In genomic region chr8:84637946-84638554, GRCm38 (mm10) we compare ENCODE assay signal across 7 mouse cellular contexts. TPM values are rescaled to one million over a fixed set of nuclear protein-coding genes. Genes with fewer than 3 reads are reported as not detected.
DNase-seq lines count a peak whose midpoint lies in the region; ATAC-seq and TF ChIP-seq lines count a peak whose summit lies in the region.

No protein-coding gene starts in this region.

- peaks cover 32% of the 10 kb centered on the region for H3K4me1 ChIP-seq in lung, embryonic 15.5 days
- H3K4me1 ChIP-seq in embryonic fibroblast, embryonic 13.5 days (ENCODE audit: control insufficient read depth, insufficient read depth, low read length): peaks cover 20% of the 10 kb centered on the region
- H3K4me1 ChIP-seq in limb, embryonic 11.5 days (ENCODE audit: control insufficient read depth, insufficient read depth, low read length): peaks cover 29% of the 10 kb centered on the region
- H3K4me1 ChIP-seq in stomach, embryonic 16.5 days (ENCODE audit: control insufficient read depth, insufficient read depth, low read length): peaks cover 12% of the 10 kb centered on the region

- no peaks in the 10 kb centered on the region for H3K9me3 ChIP-seq in lung, embryonic 15.5 days
- no peaks in the 10 kb centered on the region for H3K9me3 ChIP-seq in limb, embryonic 11.5 days (ENCODE audit: control insufficient read depth, low read length)
- no peaks in the 10 kb centered on the region for H3K9me3 ChIP-seq in stomach, embryonic 16.5 days (replicated peaks; ENCODE audit: control insufficient read depth, low read length)

- WGBS in lung, embryonic 15.5 days: 32% methylated on average over 8 of the region's 8 CpGs
- 19% methylated on average over 8 of the region's 8 CpGs for WGBS in limb, embryonic 11.5 days
- 38% methylated on average over 8 of the region's 8 CpGs for WGBS in stomach, embryonic 16.5 days

- no peak for ATAC-seq in lung, embryonic 15.5 days (ENCODE audit: borderline replicate concordance, extremely low read depth, low FRiP score, low TSS enrichment)
- no peak for ATAC-seq in limb, embryonic 11.5 days (ENCODE audit: insufficient number of reproducible peaks, low FRiP score, low TSS enrichment, low read depth)
- no peak for ATAC-seq in stomach, embryonic 16.5 days (ENCODE audit: insufficient read depth, low FRiP score)

- no peak for TF ChIP-seq POLR2A in embryonic fibroblast, embryonic 13.5 days (IDR thresholded peaks at IDR 0.05; ENCODE audit: low read depth, low read length)

- no peak for TF ChIP-seq CTCF in embryonic fibroblast, embryonic 13.5 days (IDR thresholded peaks at IDR 0.05; ENCODE audit: borderline replicate concordance, insufficient read depth, low read length)

- H3K4me3 ChIP-seq in lung, embryonic 15.5 days: peak overlapping the region; percentile 58
- peak overlapping the region; percentile 56 for H3K4me3 ChIP-seq in embryonic fibroblast, embryonic 13.5 days (ENCODE audit: insufficient read depth, low read length)
- H3K4me3 ChIP-seq in limb, embryonic 11.5 days (ENCODE audit: low read depth, low read length): peak overlapping the region; percentile 53
- peak overlapping the region; percentile 58 for H3K4me3 ChIP-seq in stomach, embryonic 16.5 days (replicated peaks; ENCODE audit: low read length)

- peak overlapping the region; percentile 91 for H3K4me2 ChIP-seq in lung, embryonic 15.5 days
- H3K4me2 ChIP-seq in limb, embryonic 11.5 days (ENCODE audit: low read depth, severe bottlenecking): peak overlapping the region; percentile 52
- H3K4me2 ChIP-seq in stomach, embryonic 16.5 days (ENCODE audit: low read depth, low read length): peak overlapping the region; percentile 79

- peak overlapping the region; percentile 93 for H3K27ac ChIP-seq in lung, embryonic 15.5 days
- no peak overlapping the region for H3K27ac ChIP-seq in embryonic fibroblast, embryonic 13.5 days (ENCODE audit: insufficient read depth, low read length)
- H3K27ac ChIP-seq in limb, embryonic 11.5 days (replicated peaks; ENCODE audit: low read depth, low read length): peak overlapping the region; percentile 96
- H3K27ac ChIP-seq in stomach, embryonic 16.5 days (ENCODE audit: low read length): peak overlapping the region; percentile 89; the same call in 1 of the 2 replicates

- H3K36me3 ChIP-seq in lung, embryonic 15.5 days: no peaks in the 10 kb centered on the region
- H3K36me3 ChIP-seq in limb, embryonic 11.5 days (ENCODE audit: control insufficient read depth, insufficient read depth, low read length): no peaks in the 10 kb centered on the region
- no peaks in the 10 kb centered on the region for H3K36me3 ChIP-seq in stomach, embryonic 16.5 days (ENCODE audit: control insufficient read depth, insufficient read depth, low read length)

- no peaks in the 10 kb centered on the region for H3K27me3 ChIP-seq in lung, embryonic 15.5 days
- no peaks in the 10 kb centered on the region for H3K27me3 ChIP-seq in limb, embryonic 11.5 days (ENCODE audit: control insufficient read depth, insufficient read depth, low read length)
- no peaks in the 10 kb centered on the region for H3K27me3 ChIP-seq in stomach, embryonic 16.5 days (ENCODE audit: control insufficient read depth, insufficient read depth, low read length)

- peak overlapping the region; percentile 79 for H3K9ac ChIP-seq in lung, embryonic 15.5 days
- H3K9ac ChIP-seq in limb, embryonic 11.5 days (ENCODE audit: low read length): peak overlapping the region; percentile 60
- peak overlapping the region; percentile 81 for H3K9ac ChIP-seq in stomach, embryonic 16.5 days (ENCODE audit: low read length)

- DNase-seq in lung, postnatal 4 days: no peak
- peak; percentile 65 for DNase-seq in limb, embryonic 11.5 days (ENCODE audit: low spot score)
- no peak for DNase-seq in B cell, adult 2 months
- no peak for DNase-seq in spleen, postnatal 10 days (ENCODE audit: low spot score in 2 of 2)

RNA-seq across cellular contexts. Expression of gene Ier2, which starts 24.6 kb away (rescaled TPM):
- 91.2 and 92.0 TPM in 2 replicates for polyA plus RNA-seq in lung, embryonic 15.5 days (2015; fragmentation: Nextera tagmentation; extraction: Ambion mirVana)
- polyA plus RNA-seq in embryonic fibroblast, embryonic 13.5 days (2011; ENCODE audit: insufficient read length, low read depth, missing spikeins): 38.2 and 38.6 TPM in 2 replicates
- 149 and 156 TPM in 2 replicates for polyA plus RNA-seq in limb, embryonic 11.5 days (2014; fragmentation: Nextera tagmentation; extraction: Ambion mirVana)
- polyA plus RNA-seq in stomach, embryonic 16.5 days (2015; fragmentation: Nextera tagmentation; extraction: Ambion mirVana): 62.4 and 69.5 TPM in 2 replicates

RNA-seq across cellular contexts. Expression of gene Trmt1, which starts 48.1 kb away (rescaled TPM):
- 57.5 and 58.4 TPM in 2 replicates for polyA plus RNA-seq in lung, embryonic 15.5 days (2015; fragmentation: Nextera tagmentation; extraction: Ambion mirVana)
- 80.2 and 86.7 TPM in 2 replicates for polyA plus RNA-seq in embryonic fibroblast, embryonic 13.5 days (2011; ENCODE audit: insufficient read length, low read depth, missing spikeins)
- 65.7 and 65.9 TPM in 2 replicates for polyA plus RNA-seq in limb, embryonic 11.5 days (2014; fragmentation: Nextera tagmentation; extraction: Ambion mirVana)
- 53.7 and 54.1 TPM in 2 replicates for polyA plus RNA-seq in stomach, embryonic 16.5 days (2015; fragmentation: Nextera tagmentation; extraction: Ambion mirVana)

RNA-seq across cellular contexts. Expression of gene Nacc1, which starts 49.6 kb away (rescaled TPM):
- polyA plus RNA-seq in lung, embryonic 15.5 days (2015; fragmentation: Nextera tagmentation; extraction: Ambion mirVana): 20.2 and 21.6 TPM in 2 replicates
- 47.2 and 54.9 TPM in 2 replicates for polyA plus RNA-seq in embryonic fibroblast, embryonic 13.5 days (2011; ENCODE audit: insufficient read length, low read depth, missing spikeins)
- polyA plus RNA-seq in limb, embryonic 11.5 days (2014; fragmentation: Nextera tagmentation; extraction: Ambion mirVana): 26.4 and 26.7 TPM in 2 replicates
- polyA plus RNA-seq in stomach, embryonic 16.5 days (2015; fragmentation: Nextera tagmentation; extraction: Ambion mirVana): 14.4 and 14.5 TPM in 2 replicates
